Mouse (Mus musculus) liver, adult (tissue): ENCODE measurements at regions not wholly inside any gene's neighbourhood (a gene's known extent, or its start where the extent isn't known, plus 50 kb on each side); places are given as distances from the start of the nearest gene placed in this dataset.

Experiments used
- GATA4 ChIP-seq: IDR thresholded peaks from 2 replicates; pipeline ENCODE4 v1.6.1; 2014; ENCODE audit warnings: mild to moderate bottlenecking, low read length; ENCODE audit not compliant: insufficient replicate concordance

GRCm38 (mm10) chr3:38102985-38103384 is 378.7 kb upstream of the Gm5148 start:
- no peak for TF ChIP-seq GATA4

- no peak for TF ChIP-seq GATA4
Observed at GRCm38 (mm10) chr3:38102181-38102580, 377.9 kb upstream of the Gm5148 start.

- TF ChIP-seq GATA4, result no peak
Observed at GRCm38 (mm10) chr3:38094370-38094979, 370.2 kb upstream of the Gm5148 start.

- no peak for TF ChIP-seq GATA4
Observed at GRCm38 (mm10) chr3:38084548-38084947, 360.3 kb upstream of the Gm5148 start.

GRCm38 (mm10) chr3:38082386-38082785 is 358.1 kb upstream of the Gm5148 start:
- TF ChIP-seq GATA4, result no peak

- no peak for TF ChIP-seq GATA4
Observed at GRCm38 (mm10) chr3:38076835-38077234, 352.5 kb upstream of the Gm5148 start.

GRCm38 (mm10) chr3:38073946-38074345 is 349.7 kb upstream of the Gm5148 start:
- no peak for TF ChIP-seq GATA4

GRCm38 (mm10) chr3:38055627-38056026 is 331.3 kb upstream of the Gm5148 start:
- TF ChIP-seq GATA4, result no peak

GRCm38 (mm10) chr3:38052941-38053340 is 328.7 kb upstream of the Gm5148 start:
- TF ChIP-seq GATA4, result no peak

GRCm38 (mm10) chr3:38051748-38052147 is 327.5 kb upstream of the Gm5148 start:
- TF ChIP-seq GATA4, result no peak

- no peak for TF ChIP-seq GATA4
Observed at GRCm38 (mm10) chr3:38050856-38051255, 326.6 kb upstream of the Gm5148 start.

- no peak for TF ChIP-seq GATA4
Observed at GRCm38 (mm10) chr3:38050366-38050765, 326.1 kb upstream of the Gm5148 start.

GRCm38 (mm10) chr3:38049290-38049689 is 325.0 kb upstream of the Gm5148 start:
- TF ChIP-seq GATA4, result no peak

GRCm38 (mm10) chr3:38047445-38047844 is 323.2 kb upstream of the Gm5148 start:
- TF ChIP-seq GATA4, result no peak

GRCm38 (mm10) chr3:38046611-38047010 is 322.3 kb upstream of the Gm5148 start:
- no peak for TF ChIP-seq GATA4

- TF ChIP-seq GATA4, result no peak
Observed at GRCm38 (mm10) chr3:38045989-38046388, 321.7 kb upstream of the Gm5148 start.

GRCm38 (mm10) chr3:38045523-38045922 is 321.2 kb upstream of the Gm5148 start:
- no peak for TF ChIP-seq GATA4
